Mouse (Mus musculus): ENCODE measurements around the gene S100b. TPM values are rescaled to one million over a fixed set of nuclear protein-coding genes. Genes with fewer than 3 reads are reported as not detected.

S100b gene
- total RNA-seq, 2 experiments from 2014 or later = 9.5 to 11.2 TPM

DNA sequence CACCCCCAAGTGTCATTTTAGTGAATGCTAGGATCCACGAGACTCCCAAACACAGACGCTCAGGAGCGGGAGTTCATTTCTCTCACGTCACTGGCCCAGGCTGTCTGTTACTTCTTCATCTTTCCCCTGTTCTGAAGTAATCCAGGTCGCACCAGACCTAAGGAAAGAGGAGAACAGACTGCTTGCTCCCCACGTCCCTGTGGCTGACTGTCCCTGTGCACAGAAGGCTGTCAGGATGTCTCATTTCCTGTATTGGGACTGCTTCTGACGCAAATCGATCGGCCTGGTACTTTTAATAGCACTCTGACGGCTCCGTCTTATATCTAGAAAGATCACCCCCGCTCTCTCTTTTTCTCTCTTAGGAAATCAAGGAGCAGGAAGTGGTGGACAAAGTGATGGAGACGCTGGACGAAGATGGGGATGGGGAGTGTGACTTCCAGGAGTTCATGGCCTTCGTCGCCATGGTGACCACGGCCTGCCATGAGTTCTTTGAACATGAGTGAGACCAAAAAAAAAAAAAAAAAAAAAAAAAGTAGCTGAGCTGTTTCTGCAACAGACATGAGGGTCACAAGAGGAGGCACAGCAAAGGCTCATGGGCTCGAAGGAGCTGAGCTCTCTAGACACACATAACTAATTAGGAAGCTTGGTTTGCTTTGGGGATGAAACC, 6.0 kb downstream of the S100b start:
- DNase-seq (ENCODE audit: low spot score in 2 of 2) = no peak

- DNase-seq (ENCODE audit: low spot score in 2 of 2) = no peak
Measured at GRCm38 (mm10) chr10:76260358-76261059, 6.9 kb downstream of the S100b start.

GRCm38 (mm10) chr10:76261447-76261846, 7.8 kb downstream of the S100b start:
- no peak for DNase-seq (ENCODE audit: low spot score in 2 of 2)

DNA sequence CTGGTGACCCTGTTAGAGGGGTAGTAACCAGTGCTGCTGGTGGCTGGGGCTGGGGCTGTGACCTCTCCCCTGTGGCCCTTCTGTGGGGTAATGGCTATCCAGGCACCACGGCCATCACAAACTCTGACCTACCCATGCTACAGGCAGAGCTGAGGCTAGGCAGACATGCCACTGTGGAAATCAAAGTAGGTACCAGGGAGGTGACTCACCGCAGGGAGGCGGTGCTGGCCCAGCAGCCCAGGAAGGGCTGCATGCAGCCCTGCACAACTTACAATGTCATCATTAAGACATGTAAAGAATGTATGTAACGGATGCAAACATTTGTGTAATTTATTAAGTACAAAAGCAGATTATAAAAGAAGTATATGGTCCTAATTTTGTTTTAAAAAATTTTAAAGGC, 8.8 kb downstream of the S100b start:
- DNase-seq (ENCODE audit: low spot score in 2 of 2) = no peak

DNA sequence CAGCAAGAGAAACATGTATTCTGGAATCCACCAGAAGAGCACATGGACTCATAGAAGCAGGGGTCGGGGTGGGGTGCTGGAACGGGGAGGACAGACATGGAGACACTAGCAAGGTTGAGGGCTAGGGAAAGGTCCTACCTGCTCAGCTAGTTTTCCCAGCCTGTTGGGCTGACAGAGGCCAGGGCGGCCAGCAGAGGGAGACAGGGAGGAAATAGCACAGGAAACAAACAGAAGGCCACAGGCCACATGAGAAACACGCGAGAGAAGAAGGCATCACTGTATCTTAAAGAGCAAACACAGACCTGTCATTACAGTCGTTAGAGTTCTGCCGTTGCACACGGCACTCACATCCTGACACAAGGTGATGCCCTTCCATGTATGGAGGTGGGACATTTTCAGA, 17.6 kb downstream of the S100b start:
- no peak for DNase-seq (ENCODE audit: low spot score in 2 of 2)

DNA sequence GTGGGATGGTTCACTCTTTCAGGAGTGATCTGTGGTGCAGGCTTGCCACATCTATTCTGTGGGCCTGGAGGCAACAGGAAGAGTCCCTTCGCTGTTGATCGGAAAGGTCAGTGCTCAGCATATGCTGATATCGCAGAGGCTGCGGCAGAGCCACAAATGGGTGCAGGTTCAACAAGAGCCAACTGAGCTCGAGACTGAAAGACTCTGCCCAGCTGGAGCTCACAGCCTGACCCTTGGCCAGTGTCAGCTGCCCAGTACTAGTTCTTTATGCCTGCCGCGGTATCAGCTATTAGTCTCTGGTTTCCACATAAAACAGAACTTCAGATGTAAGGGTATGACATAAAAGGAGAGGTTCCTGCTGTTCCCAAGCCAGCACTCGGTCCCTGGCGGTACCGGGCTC, 21.6 kb downstream of the S100b start:
- DNase-seq (ENCODE audit: low spot score in 2 of 2) = no peak

DNA sequence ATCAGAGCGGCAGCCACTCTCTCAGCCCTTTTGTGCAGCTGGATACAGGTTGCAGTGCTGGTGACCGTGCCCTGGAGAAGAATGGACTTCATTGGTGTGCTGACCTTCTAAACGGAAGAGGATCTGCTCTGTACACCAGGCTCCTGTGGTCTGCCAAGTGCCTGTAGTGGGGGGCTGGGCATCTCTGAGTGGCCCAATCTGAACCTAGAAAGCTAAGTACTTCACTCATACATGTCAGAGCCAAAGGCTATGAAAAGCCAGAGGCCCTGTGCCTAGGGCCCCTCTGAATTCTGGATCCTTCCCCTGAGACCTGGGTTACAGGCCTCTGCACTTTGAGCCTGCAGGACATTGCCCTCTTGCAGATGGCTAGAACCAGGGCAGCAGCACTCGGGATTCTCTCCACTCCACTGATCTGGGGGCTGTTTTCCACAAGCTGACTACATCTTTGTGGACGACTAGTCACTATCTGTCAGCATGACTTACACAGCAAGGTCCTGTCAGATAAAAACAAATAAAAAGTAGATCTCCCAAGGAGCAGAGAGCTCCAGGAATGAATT, 25.0 kb downstream of the S100b start:
- no peak for DNase-seq (ENCODE audit: low spot score in 2 of 2)

- no peak for DNase-seq (ENCODE audit: low spot score in 2 of 2)
Measured at GRCm38 (mm10) chr10:76288268-76288993, 34.8 kb downstream of the S100b start.

DNA sequence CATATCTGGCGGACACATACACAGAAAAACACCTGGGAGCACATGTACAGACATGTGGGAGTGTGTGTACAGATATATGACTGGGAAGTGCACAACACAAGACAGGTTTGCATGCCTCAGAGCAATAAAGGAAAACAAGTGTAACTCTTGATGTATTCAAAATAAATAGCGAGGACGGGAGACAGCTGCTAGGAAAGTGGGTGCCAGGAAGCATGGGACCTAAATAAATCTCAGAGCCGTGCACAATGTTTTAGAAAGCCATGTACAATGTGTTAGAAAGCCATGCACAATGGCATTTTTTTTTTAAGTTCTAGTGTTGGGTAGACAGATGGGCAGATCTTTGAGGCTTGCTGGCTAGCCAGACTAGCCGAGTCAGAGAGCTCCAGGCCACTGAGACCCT, 35.4 kb downstream of the S100b start:
- DNase-seq (ENCODE audit: low spot score in 2 of 2) = no peak

DNA sequence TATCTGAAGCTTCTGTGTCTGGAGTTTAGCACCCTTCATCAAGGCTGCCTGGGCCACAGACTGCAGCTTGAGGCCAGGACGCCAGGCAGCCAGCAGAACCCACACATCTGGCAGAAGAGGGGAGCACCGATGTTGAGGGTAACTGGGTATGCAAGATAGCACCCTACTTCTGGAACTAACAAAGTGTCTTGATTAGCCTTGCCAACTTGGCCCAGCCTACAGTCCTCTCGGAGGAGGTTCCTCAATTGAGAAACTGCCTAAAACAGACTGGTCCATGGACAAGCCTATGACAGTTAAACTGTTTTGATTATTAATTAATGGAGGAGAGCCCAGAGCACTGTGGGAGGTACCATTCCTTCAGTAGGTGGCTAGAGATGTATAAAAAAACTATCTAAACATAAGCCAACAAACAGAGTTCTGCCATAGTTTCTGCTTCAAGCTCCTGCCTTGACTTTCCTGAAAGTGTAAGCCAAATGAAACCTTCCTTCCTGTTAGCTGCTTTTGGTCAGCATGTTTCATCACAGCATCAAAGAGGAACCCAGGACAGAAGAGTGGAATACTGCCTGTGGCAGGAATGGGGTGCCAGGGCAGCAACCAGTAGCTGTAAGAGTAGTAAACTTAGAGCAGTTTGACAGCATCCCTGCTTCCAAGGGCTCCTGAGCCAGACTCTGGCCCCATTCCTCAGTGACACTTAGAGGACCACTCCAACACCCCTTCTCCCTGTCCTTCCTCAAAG, 36.5 kb downstream of the S100b start:
- no peak for DNase-seq (ENCODE audit: low spot score in 2 of 2)

DNA sequence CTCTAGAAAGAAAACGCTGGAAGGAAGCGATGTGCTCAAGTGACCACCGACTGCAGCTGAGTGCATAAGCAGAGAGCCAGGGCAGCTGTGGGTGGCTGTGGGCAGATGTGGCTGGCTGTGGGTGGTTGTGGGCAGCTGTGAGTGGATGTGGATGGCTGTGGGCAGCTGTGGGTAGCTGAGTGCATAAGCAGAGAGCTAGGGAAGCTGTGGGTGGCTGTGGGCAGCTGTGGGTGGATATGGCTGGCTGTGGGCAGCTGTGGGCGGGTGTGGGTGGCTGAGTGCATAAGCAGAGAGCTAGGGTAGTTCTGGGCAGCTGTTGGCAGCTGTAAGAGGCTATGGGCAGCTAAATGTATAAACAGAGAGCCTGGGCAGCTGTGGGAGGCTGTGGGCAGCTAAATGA, 39.6 kb downstream of the S100b start:
- no peak for DNase-seq (ENCODE audit: low spot score in 2 of 2)

DNA sequence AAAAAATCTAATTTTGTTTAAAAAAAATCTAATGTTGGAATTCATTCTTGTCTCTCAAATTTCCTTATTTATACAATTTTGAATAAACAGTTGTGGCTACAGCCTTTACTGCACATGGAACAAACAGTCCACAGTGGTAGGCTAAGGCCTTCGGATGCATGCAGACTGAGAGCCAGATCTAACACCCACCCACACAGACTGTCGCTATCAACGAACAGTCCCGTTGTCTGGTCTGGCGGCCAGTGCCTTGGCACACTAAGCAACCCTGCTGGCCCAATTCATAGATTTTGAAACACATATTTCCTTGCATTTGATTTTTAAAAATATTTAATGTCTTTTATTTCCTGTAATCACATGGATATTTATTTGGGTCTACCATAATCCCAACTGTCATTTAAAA, 46.5 kb downstream of the S100b start:
- DNase-seq (ENCODE audit: low spot score in 2 of 2) = no peak

- DNase-seq (ENCODE audit: low spot score in 2 of 2) = no peak
Measured at GRCm38 (mm10) chr10:76306738-76307137, 53.1 kb downstream of the S100b start.

Small RNA genes lying within 50 kb of the gene (microRNA-seq; reads per million reads assigned to microRNA genes)
- gene Mir678 = not detected

Other genes starting within 250 kb of the S100b start
- gene Zfp280b, start 221.2 kb upstream of the S100b start, total RNA-seq (2021) = 10 to 100 TPM; 14.5 to 16.6 TPM
- gene Slc5a4b, start 142.9 kb upstream of the S100b start, total RNA-seq (2021) = not detected
- gene Slc5a4a, start 106.4 kb upstream of the S100b start, total RNA-seq (2021) = not detected
- gene Prmt2, start 16.0 kb upstream of the S100b start, total RNA-seq (2021) = 10 to 100 TPM; 18.8 to 20.2 TPM
- gene Dip2a, start 91.4 kb downstream of the S100b start, total RNA-seq (2021) = 10 to 100 TPM; 39.8 to 42.4 TPM
- gene AC141477.1, start 186.6 kb downstream of the S100b start, total RNA-seq (2021) = not detected
- 10 to 100 TPM; 30.3 to 31.5 TPM for gene Pcnt, start 188.9 kb downstream of the S100b start, total RNA-seq (2021)
- not detected for gene 2610028H24Rik, start 195.2 kb downstream of the S100b start, total RNA-seq (2021)
- gene Mcm3ap, start 215.1 kb downstream of the S100b start, total RNA-seq (2021) = 10 to 100 TPM; 46.5 to 47.3 TPM
- gene Ybey, start 215.3 kb downstream of the S100b start, total RNA-seq (2021) = 1 to 10 TPM; 5.0 to 6.3 TPM